Mouse (Mus musculus) stomach, embryonic 16.5 days (tissue): Measurements from ENCODE around the gene Asb3. TPM values are rescaled to one million over a fixed set of nuclear protein-coding genes. Genes with fewer than 3 reads are reported as not detected.
"Not testable (repeated sequence)": the region's sequence is repeated elsewhere in the genome, so short reads cannot be mapped to it uniquely, and the experiment has no call there.

Experiments
- ATAC-seq: fragments of 200-750 bp; cut with Nextera tagmentation; 2 replicates; pipeline ENCODE4 v1.8.0; 2017; ENCODE audit warnings: moderate number of reproducible peaks, moderate TSS enrichment; ENCODE audit not compliant: insufficient read depth, low FRiP score
- H3K27ac ChIP-seq: fragments of 300-500 bp; sonication (generic); 2 replicates; pipeline ENCODE4 v1.5.1; 2014; ENCODE audit warnings: low read length
- H3K27me3 ChIP-seq: fragments of 300-500 bp; sonication (generic); 2 replicates; pipeline ENCODE4 v1.6.1; 2014; ENCODE audit warnings: low read length, control low read depth, mixed read lengths; ENCODE audit not compliant: control insufficient read depth, insufficient read depth
- H3K36me3 ChIP-seq: fragments of 300-500 bp; sonication (generic); 2 replicates; pipeline ENCODE4 v1.6.1; 2014; ENCODE audit warnings: low read length; ENCODE audit not compliant: control insufficient read depth, insufficient read depth
- H3K4me1 ChIP-seq: fragments of 300-500 bp; sonication (generic); 2 replicates; pipeline ENCODE4 v1.6.1; 2014; ENCODE audit warnings: low read length, control low read depth, mixed read lengths; ENCODE audit not compliant: control insufficient read depth, insufficient read depth
- H3K4me2 ChIP-seq: fragments of 300-500 bp; sonication (generic); 2 replicates; pipeline ENCODE4 v1.6.1; 2014; ENCODE audit warnings: low read depth, low read length, mixed read lengths
- H3K4me3 ChIP-seq: fragments of 300-500 bp; sonication (generic); replicated peaks from 2 replicates; pipeline ENCODE4 v1.5.1; 2014; ENCODE audit warnings: mild to moderate bottlenecking, low read length
- H3K9ac ChIP-seq: fragments of 300-500 bp; sonication (generic); 2 replicates; pipeline ENCODE4 v1.6.1; 2014; ENCODE audit warnings: low read length
- H3K9me3 ChIP-seq: fragments of 300-500 bp; sonication (generic); replicated peaks from 2 replicates; pipeline ENCODE4 v1.6.1; 2016; ENCODE audit warnings: low read length, control low read depth; ENCODE audit not compliant: control insufficient read depth
- WGBS: fragments of 180-500 bp; shearing (Covaris S2); extraction: QIAGEN DNeasy Blood & Tissue Kit; methylation state at CpG from one replicate; pipeline ENCODE4 v1.1.7; 2014; 5-methylcytosine and 5-hydroxymethylcytosine counted together
- polyA plus RNA-seq: library from polyadenylated mRNA; unstranded; fragments of >200 nt; fragmentation: Nextera tagmentation; extraction: Ambion mirVana; gene quantifications from 2 replicates; pipeline ENCODE4 v1.2.1, GENCODE M21; 2015

Asb3 gene
- polyA plus RNA-seq, 1 experiment from 2014 or later = 27.7 TPM

DNA sequence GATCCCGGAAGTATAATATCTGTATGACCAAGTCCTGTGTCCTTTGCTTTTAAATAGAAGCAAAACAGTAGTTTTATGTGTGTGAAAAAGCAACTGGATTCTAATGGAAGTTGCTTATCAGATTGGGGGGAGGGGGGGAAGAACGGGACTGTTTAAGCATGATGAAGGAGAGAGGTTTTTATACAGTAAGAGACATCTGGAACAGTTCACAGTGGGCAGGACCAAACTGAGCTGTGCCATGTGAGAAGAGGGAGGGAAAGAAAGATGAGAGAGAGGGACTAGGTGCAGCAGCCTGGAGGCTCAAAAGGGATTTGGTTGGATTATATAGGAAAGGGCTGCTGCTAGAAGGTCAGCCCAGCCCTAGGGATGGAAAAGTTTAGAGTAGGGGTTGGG, 101.4 kb downstream of the Asb3 start:
- Histone ChIP-seq H3K9me3 (no peaks in the 10 kb centered on the region), H3K4me1 (peaks cover 5% of the 10 kb centered on the region), H3K27me3 (no peaks in the 10 kb centered on the region), H3K36me3 (no peaks in the 10 kb centered on the region), H3K9ac (peak overlapping the region; percentile 59), H3K4me2 (peak overlapping the region; percentile 50), H3K4me3 (peak overlapping the region; percentile 58), H3K27ac (peak overlapping the region; percentile 82)
- ATAC-seq = peak; percentile 86
- 1% methylated on average over 2 of the region's 2 CpGs for WGBS

DNA sequence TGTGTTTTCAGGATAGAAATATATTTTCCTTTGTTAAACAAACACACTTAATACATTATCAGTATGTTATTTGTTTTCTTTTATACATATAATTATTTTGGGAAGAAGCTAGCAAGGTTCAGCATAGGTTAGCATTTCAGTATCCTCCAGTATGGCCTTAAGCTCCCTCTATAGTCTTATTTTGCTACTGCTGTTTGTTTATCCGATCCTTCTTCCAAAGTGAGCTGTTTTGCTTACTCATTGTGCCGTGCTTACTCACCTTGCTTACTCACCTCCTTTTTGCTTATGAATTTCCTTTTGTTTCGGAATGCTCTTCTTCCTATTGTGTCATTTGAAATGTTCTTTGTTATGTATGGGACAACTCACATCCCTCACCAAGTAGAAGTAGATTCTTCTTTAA, 111.5 kb downstream of the Asb3 start:
- no peaks in the 10 kb centered on the region for H3K9me3 ChIP-seq
- 79% methylated on average over 3 of the region's 3 CpGs for WGBS
- no peak overlapping the region for H3K4me2 ChIP-seq
- H3K4me1 ChIP-seq = no peaks in the 10 kb centered on the region
- H3K36me3 ChIP-seq = no peaks in the 10 kb centered on the region
- no peak overlapping the region for H3K4me3 ChIP-seq
- ATAC-seq = no peak
- no peak overlapping the region for H3K9ac ChIP-seq
- H3K27me3 ChIP-seq = no peaks in the 10 kb centered on the region
- H3K27ac ChIP-seq = no peak overlapping the region

GRCm38 (mm10) chr11:30998199-30998598, 113.0 kb downstream of the Asb3 start:
- 90% methylated on average over 5 of the region's 5 CpGs for WGBS
- ATAC-seq = no peak
- H3K27me3 ChIP-seq = no peaks in the 10 kb centered on the region
- no peaks in the 10 kb centered on the region for H3K36me3 ChIP-seq
- no peak overlapping the region for H3K4me3 ChIP-seq
- H3K9me3 ChIP-seq = no peaks in the 10 kb centered on the region
- H3K4me2 ChIP-seq = no peak overlapping the region
- no peak overlapping the region for H3K27ac ChIP-seq
- no peaks in the 10 kb centered on the region for H3K4me1 ChIP-seq
- no peak overlapping the region for H3K9ac ChIP-seq

DNA sequence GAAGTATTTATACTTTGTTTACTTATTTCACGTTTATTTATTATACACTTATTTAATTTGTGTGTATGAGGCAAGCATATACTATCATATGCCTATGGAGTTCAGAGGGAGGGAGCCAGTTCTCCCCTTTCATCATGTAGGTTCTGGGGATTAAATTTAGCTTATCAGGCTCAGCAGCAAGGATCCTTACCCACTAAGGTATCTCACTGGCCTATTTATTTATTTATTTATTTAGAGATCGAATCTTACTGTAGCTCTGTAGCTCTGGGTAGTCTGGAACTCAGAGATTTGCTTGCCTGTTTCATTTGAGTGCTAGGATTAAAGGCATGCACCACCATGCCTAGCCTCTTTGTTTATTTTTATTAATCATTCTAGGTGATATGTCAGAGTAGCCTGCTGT, 113.5 kb downstream of the Asb3 start:
- ATAC-seq = no peak
- Histone ChIP-seq H3K36me3 (no peaks in the 10 kb centered on the region), H3K4me3 (no peak overlapping the region), H3K9me3 (no peaks in the 10 kb centered on the region), H3K27ac (no peak overlapping the region), H3K4me2 (no peak overlapping the region), H3K9ac (no peak overlapping the region), H3K4me1 (no peaks in the 10 kb centered on the region), H3K27me3 (no peaks in the 10 kb centered on the region)
- 81% methylated on average over 2 of the region's 2 CpGs for WGBS

DNA sequence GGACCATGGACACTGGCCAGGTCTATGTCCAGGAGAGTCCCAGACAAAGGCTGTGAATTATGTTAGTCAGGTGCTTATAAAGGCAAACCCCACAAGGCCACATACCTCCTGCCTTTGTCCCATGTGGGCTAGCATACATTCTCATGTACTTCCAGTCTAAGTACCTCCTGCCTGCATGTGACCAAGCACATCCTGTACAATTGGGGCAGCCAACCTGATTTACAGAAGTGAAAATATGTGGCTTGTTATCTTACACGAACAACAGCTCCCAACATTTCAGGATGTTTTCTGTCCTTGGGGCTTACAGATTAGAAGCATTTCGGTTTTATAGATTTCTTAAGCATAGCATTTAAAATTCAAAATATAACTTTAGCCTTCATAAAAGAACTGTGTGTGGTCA, 114.8 kb downstream of the Asb3 start:
- no peak overlapping the region for H3K27ac ChIP-seq
- no peak overlapping the region for H3K9ac ChIP-seq
- no peak overlapping the region for H3K4me2 ChIP-seq
- no peak for ATAC-seq
- no peaks in the 10 kb centered on the region for H3K9me3 ChIP-seq
- no peaks in the 10 kb centered on the region for H3K4me1 ChIP-seq
- WGBS = 85% methylated on average over 2 of the region's 2 CpGs
- no peaks in the 10 kb centered on the region for H3K36me3 ChIP-seq
- no peaks in the 10 kb centered on the region for H3K27me3 ChIP-seq
- H3K4me3 ChIP-seq = no peak overlapping the region

GRCm38 (mm10) chr11:31001169-31001908, 116.1 kb downstream of the Asb3 start:
- Histone ChIP-seq H3K4me2 (no peak overlapping the region), H3K4me3 (no peak overlapping the region), H3K4me1 (no peaks in the 10 kb centered on the region), H3K27ac (no peak overlapping the region), H3K9ac (no peak overlapping the region), H3K9me3 (no peaks in the 10 kb centered on the region), H3K36me3 (no peaks in the 10 kb centered on the region), H3K27me3 (no peaks in the 10 kb centered on the region)
- peak; percentile 92 for ATAC-seq
- 69% methylated on average over 4 of the region's 4 CpGs for WGBS

DNA sequence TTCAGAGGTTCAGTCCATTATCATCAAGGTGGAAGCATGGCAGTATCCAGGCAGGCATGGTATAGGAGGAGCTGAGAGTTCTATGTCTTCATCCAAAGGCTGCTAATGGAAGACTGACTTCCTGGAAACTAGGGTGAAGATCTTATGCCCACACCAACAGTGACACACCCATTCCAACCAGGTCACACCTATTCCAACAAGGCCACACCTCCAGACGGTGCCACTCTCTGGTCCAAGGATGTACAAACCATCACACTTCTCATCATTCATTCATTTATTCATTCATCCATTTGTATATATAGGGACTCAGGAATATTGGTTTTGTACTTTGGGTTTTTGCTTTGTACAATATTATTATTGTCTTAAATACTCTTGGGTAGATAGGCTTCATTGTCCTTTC, 124.5 kb downstream of the Asb3 start:
- H3K9me3 ChIP-seq, H3K36me3 ChIP-seq, H3K27me3 ChIP-seq, H3K27ac ChIP-seq, H3K9ac ChIP-seq, H3K4me3 ChIP-seq, ATAC-seq, H3K4me2 ChIP-seq, H3K4me1 ChIP-seq: not testable (repeated sequence)
- WGBS = 89% methylated on average over 1 of the region's 1 CpGs

DNA sequence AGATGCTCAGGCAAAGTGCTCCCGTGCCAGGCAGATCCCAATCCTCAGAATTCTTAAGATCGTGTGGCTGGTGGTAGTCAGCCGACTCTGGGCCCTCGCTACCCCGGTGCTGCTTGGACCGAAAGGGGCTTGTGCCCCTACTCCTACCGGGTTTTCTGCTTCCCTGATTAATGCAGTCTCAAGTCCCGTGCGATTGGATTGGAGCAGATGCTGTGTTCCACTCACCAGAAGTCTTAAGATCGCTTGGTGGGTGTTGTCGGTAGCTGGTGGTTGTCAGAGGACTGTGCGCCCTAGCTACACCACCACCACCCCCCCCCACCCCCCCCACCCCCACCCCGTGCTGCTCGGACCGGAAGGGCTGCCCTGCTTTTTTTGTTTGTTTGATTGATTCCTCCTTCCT, 132.2 kb downstream of the Asb3 start:
- not testable (repeated sequence) for H3K36me3 ChIP-seq, H3K9ac ChIP-seq, H3K27me3 ChIP-seq, H3K27ac ChIP-seq, H3K4me2 ChIP-seq, ATAC-seq, H3K4me1 ChIP-seq, H3K4me3 ChIP-seq, H3K9me3 ChIP-seq
- 67% methylated on average over 15 of the region's 15 CpGs for WGBS

DNA sequence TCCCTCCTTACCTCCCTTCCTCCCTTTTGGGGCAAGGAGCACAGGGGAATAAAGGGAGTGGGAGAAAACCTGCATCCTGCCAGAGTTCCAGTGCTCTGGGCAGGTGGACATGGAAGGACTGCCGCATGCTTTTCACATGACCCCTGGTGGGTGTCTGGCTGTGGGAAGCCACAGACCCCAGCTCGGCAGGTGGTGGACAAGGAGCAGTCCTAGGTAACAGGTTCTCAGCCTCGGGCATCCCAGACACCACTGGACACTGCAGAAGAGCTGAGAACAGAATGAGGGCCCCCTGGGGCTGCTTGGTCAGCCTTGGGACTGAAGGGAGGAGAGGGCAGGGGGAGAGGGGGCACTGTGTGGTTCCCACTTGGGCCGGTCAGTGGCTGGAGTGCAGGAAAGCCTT, 149.7 kb downstream of the Asb3 start:
- H3K27ac ChIP-seq = no peak overlapping the region
- H3K4me1 ChIP-seq = no peaks in the 10 kb centered on the region
- H3K4me3 ChIP-seq = no peak overlapping the region
- H3K9ac ChIP-seq = no peak overlapping the region
- ATAC-seq = no peak
- H3K9me3 ChIP-seq = no peaks in the 10 kb centered on the region; the same call in 1 of the 2 replicates
- WGBS = 92% methylated on average over 4 of the region's 4 CpGs
- no peaks in the 10 kb centered on the region for H3K27me3 ChIP-seq
- H3K36me3 ChIP-seq = 0 out of 2 replicates have a peak, but pooled peaks cover 15% of the 10 kb centered on the region
- H3K4me2 ChIP-seq = no peak overlapping the region
